ENCODE assay signal across 8 mouse cellular contexts in genomic region chr11:68691321-68692009, GRCm38 (mm10). TPM values are rescaled to one million over a fixed set of nuclear protein-coding genes. Genes with fewer than 3 reads are reported as not detected.
DNase-seq lines count a peak whose midpoint lies in the region; ATAC-seq lines count a peak whose summit lies in the region.

TSS of gene Myh10 (plus strand) at chr11:68691559.

- ATAC-seq in inflammation-experienced regulatory T-cells, adult 6 months, result peak; percentile 96

- 0 out of 2 replicates have a peak, but pooled peaks cover 4% of the 10 kb centered on the region for H3K9me3 ChIP-seq in megakaryocyte, embryonic 14.5 days

- H3K4me1 ChIP-seq in megakaryocyte, embryonic 14.5 days, result peaks cover 23% of the 10 kb centered on the region

- H3K4me3 ChIP-seq in megakaryocyte, embryonic 14.5 days (replicated peaks), result peak within 1 kb of the TSS; percentile 93

- H3K27me3 ChIP-seq in megakaryocyte, embryonic 14.5 days (replicated peaks), result peaks cover 64% of the 10 kb centered on the region

- peak; percentile 99 for DNase-seq in adrenal gland, adult 8-10 months
- peak; percentile 99 for DNase-seq in embryo, embryonic 11.5 days (ENCODE audit: low read depth, low spot score)
- peak; percentile 99 for DNase-seq in gastrocnemius, postnatal 25 days
- DNase-seq in left cerebral cortex, adult 9 months (ENCODE audit: low spot score in 2 of 2), result peak; percentile 99 to 100
- peak; percentile 99 to 100 for DNase-seq in right cerebral cortex, adult 2 months (ENCODE audit: low spot score in 2 of 2)
- peak; percentile 98 for DNase-seq in urinary bladder, postnatal 10 days (ENCODE audit: low spot score)

- H3K36me3 ChIP-seq in megakaryocyte, embryonic 14.5 days (replicated peaks; ENCODE audit: low read length), result no peaks in the 10 kb centered on the region

RNA-seq across cellular contexts. Expression of gene Myh10, which starts in this region (rescaled TPM):
- total RNA-seq in adrenal gland, adult 8-10 months (2022), result 10 to 100 TPM; 42.2 to 60.3 (median 49.1) TPM
- 10 to 100 TPM; 18.7 to 20.5 TPM for total RNA-seq in gastrocnemius, postnatal 25 days (2021)
- polyA plus RNA-seq in inflammation-experienced regulatory T-cells, adult 6 months (2017; shearing (Covaris generic)), result 1 to 10 TPM; 1.4 to 6.1 (median 2.7) TPM
- 0.67 and 1.9 TPM in 2 replicates for polyA plus RNA-seq in megakaryocyte, embryonic 14.5 days (2012; ENCODE audit: insufficient read depth, low replicate concordance)

Comparison
In these comparisons a context has a peak if more than half of its experiments do, and no peak if none do; other contexts are left out.
1. Peak in every context shown above with its lines: DNase-seq, ATAC-seq and H3K4me3 ChIP-seq.